Mouse (Mus musculus) bone marrow, adult 2 months (tissue): ENCODE data around the gene Rc3h1.

Experiments
- CTCF ChIP-seq: fragments of 200-500 bp; IDR thresholded peaks from 2 replicates; pipeline ENCODE4 v1.5.1; 2011; ENCODE audit warnings: low read length, control low read depth; ENCODE audit not compliant: control insufficient read depth, insufficient read depth
- POLR2A ChIP-seq: fragments of 200-500 bp; IDR thresholded peaks from 2 replicates; pipeline ENCODE4 v1.6.1; 2011; ENCODE audit warnings: low read depth, mild to moderate bottlenecking, control low read depth, low read length, borderline replicate concordance; ENCODE audit not compliant: control insufficient read depth

DNA sequence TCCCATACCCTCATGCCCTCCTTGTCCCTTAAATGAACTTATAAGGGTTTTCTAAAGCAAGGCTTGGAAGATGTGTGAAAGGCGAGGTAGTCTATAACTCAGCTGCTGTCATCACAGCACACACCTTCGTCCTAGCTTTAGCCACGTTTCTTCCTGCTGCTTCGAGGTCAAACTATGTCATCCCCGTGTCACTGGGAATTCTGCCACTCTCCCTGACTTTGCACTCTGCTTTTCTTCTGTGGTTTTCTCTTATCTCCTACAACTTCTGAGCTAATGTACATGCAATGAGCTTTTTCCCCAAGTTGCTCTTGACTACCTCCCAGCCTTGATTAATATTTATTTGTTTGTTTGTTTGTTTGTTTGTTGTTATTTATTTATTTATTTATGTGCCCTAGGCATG, 73.8 kb downstream of the Rc3h1 start:
- TF ChIP-seq CTCF (no peak), POLR2A (no peak)
